Mouse (Mus musculus) forebrain, embryonic 15.5 days (tissue): ENCODE data around the gene Kdm1a. TPM values are rescaled to one million over a fixed set of nuclear protein-coding genes. Genes with fewer than 3 reads are reported as not detected.

Experiments used
- ATAC-seq: fragments of 200-750 bp; cut with Nextera tagmentation; replicated peaks from 2 replicates; pipeline ENCODE4 v1.8.0; 2017; ENCODE audit warnings: mild to moderate bottlenecking, moderate TSS enrichment, moderate library complexity
- H3K27ac ChIP-seq: fragments of 300-500 bp; sonication (generic); replicated peaks from 2 replicates; pipeline ENCODE4 v1.5.1; 2015; ENCODE audit warnings: mild to moderate bottlenecking, inconsistent platforms
- H3K27me3 ChIP-seq: fragments of 300-500 bp; sonication (generic); 2 replicates; pipeline ENCODE4 v1.6.1; 2015; ENCODE audit warnings: inconsistent platforms
- H3K36me3 ChIP-seq: fragments of 300-500 bp; sonication (generic); 2 replicates; pipeline ENCODE4 v1.6.1; 2015; ENCODE audit warnings: mild to moderate bottlenecking, inconsistent platforms
- H3K4me1 ChIP-seq: fragments of 300-500 bp; sonication (generic); 2 replicates; pipeline ENCODE4 v1.6.1; 2015; ENCODE audit warnings: inconsistent platforms
- H3K4me2 ChIP-seq: fragments of 300-500 bp; sonication (generic); replicated peaks from 2 replicates; pipeline ENCODE4 v1.6.1; 2015; ENCODE audit warnings: mild to moderate bottlenecking, inconsistent platforms
- H3K4me3 ChIP-seq: fragments of 300-500 bp; sonication (generic); 2 replicates; pipeline ENCODE4 v1.5.1; 2015; ENCODE audit warnings: mild to moderate bottlenecking, inconsistent platforms
- H3K9ac ChIP-seq: fragments of 300-500 bp; sonication (generic); replicated peaks from 2 replicates; pipeline ENCODE4 v1.6.1; 2015; ENCODE audit warnings: mild to moderate bottlenecking, inconsistent platforms
- H3K9me3 ChIP-seq: fragments of 300-500 bp; sonication (generic); 2 replicates; pipeline ENCODE4 v1.6.1; 2016; ENCODE audit warnings: inconsistent platforms
- WGBS: fragments of 180-500 bp; shearing (Covaris S2); methylation state at CpG from one replicate; pipeline ENCODE4 v1.1.7; 2015; ENCODE audit warnings: mixed read lengths; 5-methylcytosine and 5-hydroxymethylcytosine counted together
- polyA plus RNA-seq: library from polyadenylated mRNA; unstranded; fragments of >200 nt; fragmentation: Nextera tagmentation; extraction: Ambion mirVana; gene quantifications from 2 replicates; pipeline ENCODE4 v1.2.1, GENCODE M21; 2015

Kdm1a gene
- polyA plus RNA-seq, 1 experiment from 2014 or later, result 108 TPM

DNA sequence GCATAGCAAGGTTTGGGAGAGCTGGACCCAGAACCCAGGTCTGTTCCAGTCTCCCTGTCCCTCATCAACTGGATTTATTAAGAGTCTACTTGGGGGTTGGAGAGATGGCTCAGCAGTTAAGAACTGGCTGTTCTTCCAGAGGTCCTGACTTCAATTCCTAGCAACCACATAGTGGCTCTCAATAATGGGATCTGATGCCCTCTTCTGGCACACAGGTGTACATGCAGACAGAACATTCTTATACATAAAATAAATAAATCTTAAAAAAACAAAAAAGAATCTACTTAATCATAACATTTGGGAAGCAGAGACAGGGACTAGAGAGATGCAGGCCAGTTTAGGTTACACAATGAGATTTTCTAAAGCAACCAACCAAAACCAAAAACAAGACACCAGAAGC is 33.5 kb upstream of the Kdm1a start:
- Histone ChIP-seq H3K27me3 (peaks cover 24% of the 10 kb centered on the region), H3K4me1 (peaks cover 16% of the 10 kb centered on the region), H3K9me3 (no peaks in the 10 kb centered on the region), H3K4me3 (no peak overlapping the region), H3K4me2 (no peak overlapping the region), H3K27ac (no peak overlapping the region), H3K9ac (no peak overlapping the region), H3K36me3 (no peaks in the 10 kb centered on the region)
- no peak for ATAC-seq

DNA sequence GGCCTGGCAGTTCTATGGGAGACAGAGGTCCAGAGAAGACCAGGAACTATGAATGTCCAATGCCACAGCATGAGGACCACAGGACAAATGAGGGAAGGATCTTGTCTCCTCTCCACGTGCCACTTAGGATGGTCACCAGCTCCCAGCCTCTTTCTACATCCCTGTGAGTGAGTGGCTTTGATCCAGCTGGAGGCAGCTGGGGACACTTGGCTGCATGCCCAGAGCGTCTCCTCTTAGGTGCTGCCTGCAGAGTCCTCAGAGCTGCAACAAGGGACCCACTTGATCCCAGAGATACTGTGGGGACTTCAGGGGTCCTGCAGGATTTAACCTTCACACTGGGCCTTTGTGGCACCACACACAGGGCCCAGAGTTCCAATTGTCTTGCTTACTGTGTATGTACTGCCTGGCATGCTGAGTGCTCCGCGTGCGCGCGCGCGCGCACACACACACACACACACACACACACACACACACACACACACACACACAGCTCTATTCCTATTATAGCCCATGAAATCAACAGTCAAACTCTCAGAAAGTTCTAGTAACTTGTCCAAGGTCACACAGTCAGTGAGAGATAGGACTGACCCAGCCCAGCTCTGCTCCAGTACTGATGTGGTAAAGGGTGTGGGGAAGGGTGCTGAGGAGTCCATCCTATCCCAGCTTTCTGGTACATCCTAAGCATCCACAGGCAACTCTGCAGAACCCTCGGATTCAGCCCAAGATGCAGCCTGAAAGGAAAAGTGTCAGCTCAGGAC is 28.9 kb upstream of the Kdm1a start:
- Histone ChIP-seq H3K27me3 (peaks cover 6% of the 10 kb centered on the region; the same call in 1 of the 2 replicates), H3K4me3 (no peak overlapping the region), H3K9ac (no peak overlapping the region), H3K36me3 (no peaks in the 10 kb centered on the region), H3K4me1 (peaks cover 8% of the 10 kb centered on the region; the same call in 1 of the 2 replicates), H3K27ac (no peak overlapping the region), H3K9me3 (no peaks in the 10 kb centered on the region), H3K4me2 (no peak overlapping the region)
- 77% methylated on average over 11 of the region's 11 CpGs for WGBS
- peak; percentile 43; the same call in 1 of the 2 replicates for ATAC-seq

DNA sequence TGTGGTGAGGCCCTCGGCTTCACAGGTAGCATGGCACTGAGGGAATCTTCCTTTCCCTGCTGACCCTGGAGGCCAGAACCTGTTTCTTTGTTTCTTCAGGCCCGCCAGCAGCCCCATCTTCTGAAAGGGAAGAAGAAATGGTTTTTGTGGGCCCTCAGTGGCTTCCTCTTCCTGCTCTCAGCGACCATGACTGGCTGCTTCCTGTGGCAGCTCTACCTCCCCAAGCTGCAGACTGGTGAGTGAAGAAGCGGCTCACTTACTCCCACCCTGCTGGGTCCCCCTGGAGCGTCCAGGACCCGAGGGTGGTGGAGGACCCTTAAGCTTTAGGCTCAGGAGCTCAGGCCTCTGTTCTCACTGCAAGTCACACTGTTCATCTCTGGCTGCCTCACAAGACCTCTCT is 24.1 kb upstream of the Kdm1a start:
- Histone ChIP-seq H3K27me3 (no peaks in the 10 kb centered on the region), H3K27ac (no peak overlapping the region), H3K4me1 (peaks cover 8% of the 10 kb centered on the region; the same call in 1 of the 2 replicates), H3K9ac (no peak overlapping the region), H3K9me3 (no peaks in the 10 kb centered on the region), H3K4me3 (no peak overlapping the region), H3K4me2 (no peak overlapping the region), H3K36me3 (no peaks in the 10 kb centered on the region)
- 72% methylated on average over 6 of the region's 6 CpGs for WGBS
- ATAC-seq, result no peak

DNA sequence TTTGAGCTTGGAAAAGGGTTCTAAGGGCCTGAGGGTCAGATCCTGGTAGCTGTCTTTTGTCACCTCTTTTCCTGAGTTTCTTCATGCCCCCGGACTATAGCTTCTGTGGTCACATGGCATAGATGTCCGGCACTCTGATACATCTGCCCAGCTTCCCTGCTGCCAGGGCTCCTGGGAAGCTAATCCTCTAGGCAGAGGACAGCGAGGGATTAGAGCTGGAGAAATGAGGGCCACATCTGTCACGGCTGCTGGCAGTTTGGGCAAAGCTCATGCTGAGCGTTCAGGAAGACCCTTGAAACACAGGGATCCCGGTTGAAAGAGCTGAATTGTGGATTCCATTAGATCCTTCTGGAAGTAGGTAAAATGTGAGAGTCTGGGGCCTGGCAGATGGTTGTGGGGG is 19.9 kb upstream of the Kdm1a start, which contains the start of gene Lactbl1:
Gene Lactbl1 (plus strand): TSS at position 234 of the 400 bp plus-strand sequence.
- Histone ChIP-seq H3K27me3 (no peaks in the 10 kb centered on the region), H3K9me3 (no peaks in the 10 kb centered on the region), H3K4me3 (no peak within 1 kb of the TSS), H3K4me1 (no peaks in the 10 kb centered on the region), H3K9ac (no peak within 1 kb of the TSS), H3K27ac (no peak within 1 kb of the TSS), H3K36me3 (no peaks in the 10 kb centered on the region), H3K4me2 (no peak within 1 kb of the TSS)
- no peak for ATAC-seq
- 26% methylated on average over 6 of the region's 6 CpGs for WGBS

DNA sequence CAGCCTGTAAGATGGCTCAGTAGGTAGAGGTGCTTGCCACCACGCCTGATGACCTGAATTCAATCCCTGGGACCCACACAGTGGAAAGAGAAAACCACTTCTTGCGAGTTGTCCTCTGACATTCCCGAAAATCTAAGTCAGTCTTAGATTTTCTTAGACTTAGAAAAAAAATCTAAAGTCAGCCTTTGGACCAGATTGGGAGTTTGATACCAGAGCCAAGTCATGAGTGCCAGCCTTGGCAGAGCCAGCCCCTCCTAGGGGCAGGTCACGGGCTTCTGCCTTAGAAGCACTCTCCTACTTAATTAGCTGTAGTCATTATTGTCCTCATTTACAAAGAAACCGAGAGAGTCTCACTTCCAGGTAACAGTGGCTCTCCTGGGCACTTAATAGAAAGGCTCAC is 19.4 kb upstream of the Kdm1a start:
- no peak overlapping the region for H3K4me2 ChIP-seq
- no peaks in the 10 kb centered on the region for H3K36me3 ChIP-seq
- H3K4me1 ChIP-seq, result no peaks in the 10 kb centered on the region
- no peak overlapping the region for H3K4me3 ChIP-seq
- H3K9me3 ChIP-seq, result no peaks in the 10 kb centered on the region
- WGBS, result 45% methylated on average over 5 of the region's 5 CpGs
- ATAC-seq, result no peak
- no peaks in the 10 kb centered on the region for H3K27me3 ChIP-seq
- no peak overlapping the region for H3K27ac ChIP-seq
- H3K9ac ChIP-seq, result no peak overlapping the region

GRCm38 (mm10) chr4:136621336-136621735 is 18.8 kb upstream of the Kdm1a start:
- ATAC-seq, result no peak
- Histone ChIP-seq H3K27ac (no peak overlapping the region), H3K4me1 (no peaks in the 10 kb centered on the region), H3K27me3 (no peaks in the 10 kb centered on the region), H3K4me3 (no peak overlapping the region), H3K36me3 (no peaks in the 10 kb centered on the region), H3K9me3 (no peaks in the 10 kb centered on the region), H3K4me2 (no peak overlapping the region), H3K9ac (no peak overlapping the region)
- WGBS, result 0% methylated on average over 1 of the region's 1 CpGs

DNA sequence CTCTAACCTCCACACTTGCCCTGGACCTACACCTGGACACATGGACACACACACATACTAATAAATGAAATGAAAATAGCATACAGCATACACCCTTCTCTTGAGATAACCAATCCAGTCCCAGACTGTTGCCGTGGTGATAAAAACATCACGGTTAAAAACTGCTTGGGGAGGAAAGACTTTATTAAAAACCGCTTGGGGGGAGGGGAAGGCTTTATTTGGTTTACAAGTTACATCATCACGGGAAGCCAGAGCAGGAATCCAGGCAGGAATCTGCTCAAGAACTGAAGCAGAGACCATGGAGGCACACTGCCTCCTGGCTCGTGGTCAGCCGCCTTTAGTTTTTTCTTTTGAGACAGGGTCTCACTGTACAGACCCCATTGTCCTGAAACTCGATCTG is 11.1 kb upstream of the Kdm1a start:
- Histone ChIP-seq H3K27me3 (no peaks in the 10 kb centered on the region), H3K9ac (no peak overlapping the region), H3K4me2 (no peak overlapping the region), H3K36me3 (no peaks in the 10 kb centered on the region), H3K4me1 (no peaks in the 10 kb centered on the region), H3K9me3 (no peaks in the 10 kb centered on the region), H3K27ac (no peak overlapping the region), H3K4me3 (no peak overlapping the region)
- no peak for ATAC-seq
- WGBS, result 63% methylated on average over 7 of the region's 7 CpGs

DNA sequence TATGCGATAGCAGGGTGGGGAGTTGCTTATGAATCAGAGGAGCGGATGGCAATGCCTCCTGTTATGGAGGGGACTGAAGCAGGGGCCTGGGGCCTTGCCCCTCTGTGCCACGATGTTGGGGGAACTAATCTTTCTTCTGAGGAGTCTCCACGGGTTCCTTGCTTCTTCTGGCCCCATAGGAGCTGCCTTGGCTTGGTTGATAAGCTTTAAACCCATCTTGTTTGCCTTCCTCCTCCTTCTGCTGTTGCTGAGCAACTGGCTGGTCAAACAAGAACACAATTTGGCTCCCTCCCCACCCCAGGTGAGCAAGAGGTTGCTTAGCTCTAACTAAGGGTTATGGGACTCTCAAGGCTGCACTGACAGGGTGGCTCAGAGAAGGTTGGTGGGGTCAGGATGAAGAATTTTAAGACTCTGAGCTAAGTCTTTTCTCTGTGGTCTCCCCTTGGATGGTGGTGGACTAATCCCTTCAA is 7.9 kb upstream of the Kdm1a start, which contains the start of gene Tex46:
Gene Tex46 (plus strand): TSS at position 51 of the 470 bp plus-strand sequence.
- no peak within 1 kb of the TSS for H3K4me3 ChIP-seq
- H3K9ac ChIP-seq, result no peak within 1 kb of the TSS
- WGBS, result 58% methylated on average over 4 of the region's 4 CpGs
- no peak within 1 kb of the TSS for H3K27ac ChIP-seq
- no peak for ATAC-seq
- H3K4me1 ChIP-seq, result no peaks in the 10 kb centered on the region
- H3K27me3 ChIP-seq, result no peaks in the 10 kb centered on the region
- H3K9me3 ChIP-seq, result no peaks in the 10 kb centered on the region
- no peak within 1 kb of the TSS for H3K4me2 ChIP-seq
- no peaks in the 10 kb centered on the region for H3K36me3 ChIP-seq

- WGBS, result 94% methylated on average over 19 of the region's 19 CpGs
- no peaks in the 10 kb centered on the region for H3K27me3 ChIP-seq
- no peaks in the 10 kb centered on the region for H3K36me3 ChIP-seq
- H3K9ac ChIP-seq, result no peak overlapping the region
- ATAC-seq, result no peak
- H3K27ac ChIP-seq, result no peak overlapping the region
- no peak overlapping the region for H3K4me2 ChIP-seq
- peaks cover 8% of the 10 kb centered on the region for H3K4me1 ChIP-seq
- no peak overlapping the region for H3K4me3 ChIP-seq
- H3K9me3 ChIP-seq, result no peaks in the 10 kb centered on the region
Observed at GRCm38 (mm10) chr4:136605756-136606485, 3.4 kb upstream of the Kdm1a start.

- no peaks in the 10 kb centered on the region for H3K36me3 ChIP-seq
- H3K4me1 ChIP-seq, result peaks cover 33% of the 10 kb centered on the region
- H3K9me3 ChIP-seq, result no peaks in the 10 kb centered on the region
- under 1% methylated on average over 48 of the region's 68 CpGs for WGBS
- H3K4me2 ChIP-seq, result peak overlapping the region; percentile 60
- H3K27ac ChIP-seq, result peak overlapping the region; percentile 97
- no peaks in the 10 kb centered on the region for H3K27me3 ChIP-seq
- peak overlapping the region; percentile 99 for H3K9ac ChIP-seq
- H3K4me3 ChIP-seq, result peak overlapping the region; percentile 66
- peak; percentile 63 for ATAC-seq
Observed at GRCm38 (mm10) chr4:136602018-136602554, 437 bp downstream of the Kdm1a start.

DNA sequence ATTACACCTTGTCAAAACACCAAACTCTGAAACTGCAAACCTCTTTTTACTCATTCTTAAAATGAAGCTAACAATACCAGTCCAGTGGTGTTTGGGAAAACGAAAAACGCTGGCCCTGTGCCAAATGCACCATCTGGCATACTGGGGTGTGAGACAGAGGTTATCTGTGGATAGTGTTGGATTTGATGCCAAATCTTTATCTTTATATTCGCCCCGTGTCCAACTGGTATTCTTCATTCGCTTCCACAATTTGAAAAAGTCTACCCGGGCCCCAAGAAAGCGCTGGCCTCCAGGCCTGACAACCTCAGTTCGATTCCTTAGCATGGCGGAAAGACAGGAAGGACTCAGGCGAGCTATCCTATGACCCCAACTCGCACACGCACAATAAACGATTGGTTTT is 1.0 kb downstream of the Kdm1a start:
- Histone ChIP-seq H3K36me3 (no peaks in the 10 kb centered on the region), H3K9me3 (no peaks in the 10 kb centered on the region), H3K4me2 (peak overlapping the region; percentile 60), H3K4me3 (peak overlapping the region; percentile 66), H3K27me3 (no peaks in the 10 kb centered on the region), H3K9ac (peak overlapping the region; percentile 99), H3K4me1 (peaks cover 35% of the 10 kb centered on the region), H3K27ac (peak overlapping the region; percentile 97)
- ATAC-seq, result peak; percentile 37
- under 1% methylated on average over 13 of the region's 13 CpGs for WGBS

DNA sequence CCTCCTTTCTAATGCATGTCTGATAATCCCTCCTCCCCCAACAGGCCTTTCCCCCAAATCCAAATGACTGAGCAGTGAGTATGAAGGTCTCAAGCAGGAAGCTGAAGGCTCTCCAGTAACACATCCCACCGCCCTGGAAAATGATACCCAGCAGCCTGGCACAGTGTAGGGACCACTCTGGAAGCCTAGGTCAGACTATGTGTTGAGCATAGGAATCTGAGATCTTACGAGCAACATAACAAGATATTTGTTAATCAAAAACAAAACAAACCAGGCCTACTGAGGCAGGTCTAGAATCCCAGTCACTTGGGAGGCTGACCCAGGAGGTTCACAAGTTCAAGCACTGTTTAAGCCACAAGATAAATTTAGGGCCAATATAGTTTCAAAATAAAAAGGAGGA is 2.0 kb downstream of the Kdm1a start:
- Histone ChIP-seq H3K4me2 (peak overlapping the region; percentile 60), H3K4me3 (peak overlapping the region; percentile 66), H3K36me3 (no peaks in the 10 kb centered on the region), H3K27ac (peak overlapping the region; percentile 97; the same call in 1 of the 2 replicates), H3K4me1 (peaks cover 37% of the 10 kb centered on the region), H3K27me3 (no peaks in the 10 kb centered on the region), H3K9me3 (no peaks in the 10 kb centered on the region), H3K9ac (peak overlapping the region; percentile 99; the same call in 1 of the 2 replicates)
- ATAC-seq, result no peak
- 85% methylated on average over 2 of the region's 2 CpGs for WGBS
